Mouse (Mus musculus): ENCODE data around the gene Flt4. TPM values are rescaled to one million over a fixed set of nuclear protein-coding genes. Genes with fewer than 3 reads are reported as not detected.
"Not testable (repeated sequence)": the region's sequence is repeated elsewhere in the genome, so short reads cannot be mapped to it uniquely, and the experiment has no call there.

Flt4 gene
- total RNA-seq (2021): 10 to 100 TPM; 14.7 to 19.0 TPM

DNA sequence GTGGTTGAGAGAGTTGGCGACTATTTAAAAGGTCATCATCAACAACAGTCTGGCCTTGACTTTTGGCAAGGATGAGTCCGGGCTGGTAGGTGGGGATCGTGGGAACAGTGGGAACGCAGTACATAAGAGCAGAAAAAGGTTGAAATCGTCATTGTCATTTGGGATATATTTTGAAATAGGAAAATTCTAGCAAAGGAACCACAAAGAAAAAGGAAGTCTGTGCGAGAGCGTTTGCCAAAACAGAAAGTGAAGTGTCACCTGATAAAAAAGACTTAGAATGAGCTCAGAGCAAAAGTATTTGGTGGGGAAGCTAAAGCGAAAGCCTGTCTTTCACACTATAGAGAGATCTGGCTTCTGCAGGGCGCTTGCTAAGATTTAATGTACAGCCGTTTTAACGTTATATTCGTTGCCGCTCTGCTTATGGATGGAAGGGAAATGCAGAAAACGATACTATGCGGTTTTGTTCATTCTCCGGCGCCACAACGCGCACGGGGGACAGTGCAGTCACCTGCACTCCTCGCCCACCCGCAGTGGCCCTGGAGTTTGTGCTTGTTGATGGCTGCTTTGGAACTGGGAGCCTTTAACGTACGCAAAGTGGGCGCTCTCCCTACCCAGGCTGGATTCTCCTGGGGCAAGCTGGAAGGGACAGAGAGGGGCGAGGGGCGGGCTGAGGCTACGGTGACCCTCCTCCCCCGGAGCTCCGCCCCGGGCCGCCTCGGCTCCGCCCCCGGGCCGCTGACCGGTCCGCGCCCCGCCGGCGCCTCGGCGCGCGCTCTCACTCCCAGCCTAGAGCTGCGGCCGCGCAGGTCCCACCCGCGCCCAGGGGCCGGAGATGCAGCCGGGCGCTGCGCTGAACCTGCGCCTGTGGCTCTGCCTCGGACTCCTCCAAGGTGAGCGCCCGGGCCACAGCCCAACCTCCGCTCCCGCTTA is at the start of gene Flt4:
Flt4 (plus strand) TSS at position 326 of the 930 bp plus-strand sequence.
- peak; percentile 49 for DNase-seq

- not testable (repeated sequence) for DNase-seq
Observed at GRCm38 (mm10) chr11:49575054-49575453, 34.0 kb upstream of the Flt4 start.

DNA sequence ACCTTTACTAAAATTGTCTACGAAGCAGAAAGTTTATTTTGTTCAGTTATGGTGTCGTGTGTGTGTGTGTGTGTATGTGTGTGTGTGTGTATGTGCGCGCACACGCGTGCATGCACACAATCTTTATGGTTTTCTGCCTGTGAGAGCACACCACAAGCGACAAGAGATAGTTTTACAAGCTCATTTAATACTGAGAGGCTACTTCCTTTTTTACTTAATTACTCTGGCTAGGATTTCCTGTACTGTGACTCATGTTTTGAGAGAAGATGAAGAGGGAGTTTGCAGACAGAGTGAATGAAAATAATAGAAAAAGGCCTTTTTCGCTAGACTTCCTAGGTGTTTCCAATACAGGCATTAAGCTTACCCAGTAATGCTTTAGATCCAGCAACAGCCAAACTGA is 28.6 kb upstream of the Flt4 start:
- DNase-seq: not testable (repeated sequence)

DNA sequence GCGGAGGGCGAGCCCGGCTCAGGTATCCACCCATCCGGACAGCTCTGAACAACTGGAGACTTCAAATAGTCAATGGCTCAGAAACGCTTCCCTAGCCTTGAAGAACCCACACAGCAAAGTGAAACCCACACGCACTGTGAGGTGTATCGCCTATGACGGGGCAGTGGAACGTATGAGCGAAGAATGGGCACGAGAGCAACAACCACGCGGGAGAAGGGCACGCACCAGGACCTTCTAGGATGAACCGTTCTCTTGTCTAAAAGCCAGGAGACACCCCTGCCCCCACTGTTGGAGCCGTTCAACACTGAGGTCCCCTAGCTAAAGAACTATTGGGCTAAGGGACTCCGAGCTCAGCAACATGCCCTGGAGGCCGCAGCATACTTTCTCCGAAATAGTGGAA is 18.9 kb upstream of the Flt4 start:
- DNase-seq: no peak

DNA sequence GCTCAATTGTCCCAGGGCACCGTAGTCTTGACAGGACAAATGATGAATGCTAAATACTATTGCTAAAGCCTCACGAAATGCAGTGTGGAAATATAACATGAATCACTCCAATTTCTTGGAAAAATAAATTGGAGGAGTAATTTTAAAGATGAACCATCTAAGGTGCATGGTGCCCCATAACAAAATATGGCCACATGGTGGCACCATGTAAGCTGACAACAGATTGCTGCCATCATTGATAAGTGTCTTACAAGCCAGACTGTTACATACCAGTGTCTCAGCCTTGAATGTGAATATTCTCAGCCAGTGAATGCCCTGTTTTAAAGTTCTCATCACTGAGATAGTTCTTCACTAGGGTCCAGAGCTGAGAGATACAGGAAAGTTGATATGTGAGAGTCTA is 11.9 kb upstream of the Flt4 start:
- not testable (repeated sequence) for DNase-seq

DNA sequence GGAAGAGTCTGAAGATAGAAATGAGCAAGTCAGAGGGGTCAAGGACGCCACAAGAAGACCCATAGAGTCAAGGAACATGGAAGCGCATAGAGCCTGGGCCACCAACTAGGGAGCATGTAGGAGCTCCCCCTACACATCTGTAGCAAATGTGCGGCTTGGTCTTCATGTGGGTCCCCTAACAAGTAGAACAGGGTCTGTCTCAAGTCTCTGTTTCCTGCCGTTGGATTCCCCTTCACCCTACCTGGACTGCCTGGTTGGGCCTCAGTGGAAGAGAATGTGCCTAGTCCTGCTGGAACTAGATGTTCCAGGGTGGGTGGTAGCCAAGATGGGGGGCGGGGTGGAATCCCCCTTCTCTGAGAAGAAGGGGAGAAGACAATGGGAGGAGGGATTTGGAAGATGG is 757 bp upstream of the Flt4 start:
- DNase-seq: not testable (repeated sequence)

- DNase-seq: peak; percentile 53
Observed at GRCm38 (mm10) chr11:49609868-49610824, 1.1 kb downstream of the Flt4 start.

GRCm38 (mm10) chr11:49611349-49611748 is 2.3 kb downstream of the Flt4 start:
- not testable (repeated sequence) for DNase-seq

DNA sequence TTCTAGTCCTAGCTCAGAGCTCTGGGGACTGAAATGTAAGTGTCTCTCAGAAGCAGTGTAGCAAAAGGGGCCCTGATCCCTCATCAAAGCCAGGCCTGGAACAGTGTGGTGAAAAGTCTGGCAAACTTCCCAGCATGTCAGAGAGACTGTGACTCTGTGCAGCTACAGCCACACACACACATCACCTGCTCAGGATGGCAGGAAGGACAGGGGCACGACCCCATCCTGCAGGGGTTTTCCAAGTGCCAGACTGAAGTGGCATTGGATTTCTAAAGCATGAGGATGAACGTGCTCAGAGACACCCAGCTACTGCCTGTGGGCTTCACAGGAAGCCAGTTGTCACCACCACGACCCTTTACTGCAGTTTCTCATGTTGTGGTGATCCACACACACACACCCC is 3.1 kb downstream of the Flt4 start:
- no peak for DNase-seq

GRCm38 (mm10) chr11:49613349-49613748 is 4.3 kb downstream of the Flt4 start:
- peak; percentile 38 for DNase-seq

- DNase-seq: no peak
Observed at GRCm38 (mm10) chr11:49615856-49616725, 7.0 kb downstream of the Flt4 start.

- no peak for DNase-seq
Observed at GRCm38 (mm10) chr11:49618476-49618875, 9.4 kb downstream of the Flt4 start.

DNA sequence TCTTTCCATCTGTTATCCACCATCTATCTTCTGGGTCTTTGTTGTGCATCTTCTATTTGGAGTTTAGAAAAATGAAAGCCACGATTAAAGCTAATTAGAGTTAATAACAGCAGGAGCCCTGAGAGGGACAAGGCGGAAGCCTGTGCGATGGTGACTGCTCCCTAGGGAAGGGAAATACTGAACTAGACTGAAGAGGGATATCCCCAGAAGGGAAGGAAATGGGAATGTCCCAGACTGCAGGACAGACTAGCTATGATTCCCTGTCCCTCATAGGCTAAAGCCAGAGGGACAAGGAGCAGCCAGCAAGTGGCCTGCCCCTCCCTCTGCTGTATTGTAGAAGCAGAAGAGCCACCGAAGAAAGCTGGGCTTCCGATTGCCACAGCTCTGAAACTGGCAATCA is 12.9 kb downstream of the Flt4 start:
- no peak for DNase-seq

- no peak for DNase-seq
Observed at GRCm38 (mm10) chr11:49624156-49624555, 15.1 kb downstream of the Flt4 start.

DNA sequence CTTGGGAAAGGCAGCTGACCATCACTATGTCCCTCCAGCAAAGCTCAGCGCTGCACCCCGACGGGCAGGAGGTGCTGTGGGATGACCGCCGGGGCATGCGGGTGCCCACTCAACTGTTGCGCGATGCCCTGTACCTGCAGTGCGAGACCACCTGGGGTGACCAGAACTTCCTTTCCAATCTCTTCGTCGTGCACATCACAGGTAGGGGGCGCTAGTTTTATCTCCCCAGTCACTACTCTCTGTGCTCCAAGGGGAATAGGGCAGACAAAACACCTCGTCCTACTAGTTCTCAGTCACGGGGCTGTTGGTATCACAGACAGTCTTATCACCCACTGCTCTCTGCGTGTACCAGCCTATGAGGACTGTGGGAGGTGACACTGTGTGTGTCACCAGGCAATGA is 16.8 kb downstream of the Flt4 start:
- DNase-seq: no peak

DNA sequence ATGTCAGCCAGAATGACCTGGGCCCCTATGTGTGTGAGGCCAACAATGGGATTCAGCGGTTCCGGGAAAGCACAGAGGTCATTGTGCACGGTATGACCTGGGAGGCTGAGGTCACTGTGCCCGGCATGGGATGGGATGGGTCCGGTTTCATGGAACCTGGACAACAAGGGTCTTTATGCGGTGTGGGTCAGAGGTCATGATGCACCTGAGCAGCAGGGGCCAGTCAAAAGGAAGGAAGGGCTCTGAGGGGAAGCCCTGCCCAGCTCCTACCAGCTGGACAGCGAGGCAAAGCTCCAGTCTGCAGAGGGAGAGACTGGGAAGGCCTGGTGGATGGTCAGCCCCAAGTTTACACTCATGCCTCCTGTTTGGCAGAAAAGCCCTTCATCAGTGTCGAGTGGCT is 17.7 kb downstream of the Flt4 start:
- no peak for DNase-seq

DNA sequence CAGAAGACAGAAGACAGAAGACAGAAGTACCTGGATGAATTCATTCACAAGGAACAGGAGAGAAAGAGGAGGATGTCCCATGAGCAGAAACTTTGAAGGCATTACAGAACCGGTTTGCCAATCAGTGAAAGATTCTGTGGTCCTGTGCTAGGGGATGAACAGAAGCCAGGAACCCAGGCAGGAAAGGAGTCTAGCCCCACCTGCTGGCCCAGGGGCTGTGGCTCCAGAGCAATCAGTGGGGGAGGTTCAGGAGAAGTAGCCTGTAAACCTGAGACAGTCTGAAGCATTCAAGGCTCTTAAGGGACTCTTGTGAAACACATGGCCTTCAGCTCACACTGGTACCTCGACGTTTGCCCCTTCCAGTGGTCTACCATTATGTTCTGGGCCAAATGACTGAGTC is 22.1 kb downstream of the Flt4 start:
- peak; percentile 62 for DNase-seq

DNA sequence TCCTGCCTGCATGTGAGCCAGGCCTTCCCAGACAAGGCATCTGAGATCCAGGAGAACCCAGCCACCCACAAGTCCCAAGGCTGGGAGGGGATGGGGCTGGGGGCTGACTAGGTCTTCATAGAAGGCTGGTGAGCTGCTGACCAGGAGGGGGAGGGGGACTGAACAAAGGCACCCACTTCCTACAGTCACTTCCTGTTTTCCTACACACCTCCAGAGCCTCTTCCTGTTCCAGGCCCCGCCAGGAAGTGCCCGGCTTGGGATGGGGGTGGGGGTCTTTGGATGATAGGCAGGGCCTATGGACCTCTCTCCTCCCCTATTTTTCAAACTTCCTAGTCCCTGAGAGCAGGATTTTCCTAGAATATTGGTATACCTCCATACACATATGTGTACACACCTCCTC is 23.2 kb downstream of the Flt4 start:
- peak; percentile 38 for DNase-seq

GRCm38 (mm10) chr11:49634101-49634500 is 25.0 kb downstream of the Flt4 start:
- DNase-seq: no peak

DNA sequence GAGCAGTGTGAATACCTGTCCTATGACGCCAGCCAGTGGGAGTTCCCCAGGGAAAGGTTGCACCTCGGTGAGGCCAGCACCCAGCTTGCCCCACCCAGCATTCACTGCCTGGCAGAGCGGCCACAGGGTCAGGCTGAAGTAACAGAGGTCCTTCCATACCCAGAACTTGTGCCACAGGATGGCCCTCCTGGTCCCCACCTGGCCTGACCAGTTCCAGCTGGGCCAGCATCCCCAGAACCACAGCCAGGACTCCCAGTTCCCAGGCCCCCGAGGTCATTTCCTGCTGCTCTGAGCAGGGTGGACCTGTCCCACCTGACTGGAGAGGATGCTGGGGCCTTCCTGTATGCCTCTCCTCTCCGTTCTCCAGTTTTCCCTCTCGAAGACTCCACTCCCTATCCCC is 26.6 kb downstream of the Flt4 start:
- DNase-seq: no peak

DNA sequence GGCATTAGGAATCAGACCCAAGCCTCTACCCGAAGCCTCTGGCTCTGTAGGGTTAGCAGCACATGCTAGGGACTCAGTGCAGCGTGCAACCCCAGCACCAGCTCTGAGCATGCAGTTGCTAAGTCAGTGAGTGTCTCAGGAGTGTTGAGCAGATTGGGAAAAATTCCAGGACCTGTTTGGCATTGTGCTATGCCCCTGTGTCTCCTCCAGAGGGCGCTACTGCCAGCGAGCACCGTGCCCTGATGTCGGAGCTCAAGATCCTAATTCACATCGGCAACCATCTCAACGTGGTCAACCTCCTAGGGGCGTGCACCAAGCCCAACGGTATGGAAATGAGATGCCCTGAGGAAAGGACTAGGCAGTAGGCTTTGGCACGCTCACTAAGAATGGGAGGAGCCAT is 27.4 kb downstream of the Flt4 start:
- peak; percentile 35 for DNase-seq

DNA sequence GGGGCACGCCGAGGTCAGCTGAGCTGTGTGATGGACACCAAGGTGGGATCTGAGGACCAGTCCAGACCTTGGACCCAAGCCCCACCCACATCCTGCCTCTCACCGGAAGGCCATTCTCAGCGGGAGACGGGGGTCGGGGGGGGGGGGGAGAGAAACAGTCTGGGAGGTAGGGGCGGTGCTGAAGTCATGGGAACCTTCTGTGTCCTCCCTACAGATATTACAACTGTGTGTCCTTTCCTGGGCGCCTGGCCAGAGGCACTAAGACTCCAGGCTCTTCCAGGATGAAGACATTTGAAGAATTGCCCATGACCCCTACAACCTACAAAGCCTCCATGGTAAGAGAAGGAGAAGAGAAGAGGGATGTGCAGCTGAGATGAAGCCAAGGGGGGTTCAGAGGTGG is 36.6 kb downstream of the Flt4 start:
- no peak for DNase-seq
